In genomic region chr4:68387097-68387496, GRCm38 (mm10) we compare ENCODE assay signal across 22 mouse cellular contexts.
DNase-seq lines count a peak whose midpoint lies in the region; ATAC-seq lines count a peak whose summit lies in the region.
"Had no signal": no experiment of that assay in that cellular context is flagged by ENCODE, and none has a peak within 500 bp of the region (broad histone marks: within the 10 kb centered on the region; RNA-seq: fewer than 3 reads in every experiment).

No protein-coding gene starts in this region.

- peak; percentile 9 to 11 for DNase-seq in layer of hippocampus, adult 8-10 months (ENCODE audit: low spot score in 2 of 2)
- DNase-seq in layer of hippocampus, postnatal 25 days (ENCODE audit: extremely low spot score in 1 of 2, low spot score in 1 of 2), result no peak
- peak; percentile 3 to 8 for DNase-seq in frontal cortex, postnatal 25 days (ENCODE audit: low spot score in 2 of 2)
- peak; percentile 3 to 8 for DNase-seq in layer of hippocampus, postnatal 36 days
- DNase-seq in right cerebral cortex, postnatal 14 days, result peak; percentile 6
- no peak for DNase-seq in adrenal gland, adult 18-20 months (ENCODE audit: low spot score in 2 of 2)
- DNase-seq: adrenal gland, adult 8-10 months; cerebellum, adult 18-20 months; cerebellum, postnatal 14 days; forebrain, postnatal 0 days; gastrocnemius, postnatal 14 days; heart, adult 18-20 months; heart, postnatal 14 days; kidney, adult 9 months; kidney, postnatal 25 days; thymus, adult 2 months; thymus, postnatal 4 days had no signal

- ATAC-seq in granulocyte monocyte progenitor cell, adult 5-6 weeks (replicated peaks; ENCODE audit: poor library complexity, severe bottlenecking), result no peak
- ATAC-seq: forebrain, postnatal 0 days; hindbrain, postnatal 0 days; intestine, embryonic 16.5 days; lung, postnatal 0 days; midbrain, embryonic 16.5 days had no signal

Comparison
In these comparisons a context has a peak if more than half of its experiments do, and no peak if none do; other contexts are left out.
1. DNase-seq: peak in layer of hippocampus, adult 8-10 months (2 of 2), frontal cortex, postnatal 25 days (2 of 2), layer of hippocampus, postnatal 36 days (2 of 2) and right cerebral cortex, postnatal 14 days (single experiment); none in layer of hippocampus, postnatal 25 days (0 of 2) and adrenal gland, adult 18-20 months (0 of 2).